Mouse (Mus musculus) liver (tissue): ENCODE measurements at regions not wholly inside any gene's neighbourhood (a gene's known extent, or its start where the extent isn't known, plus 50 kb on each side); places are given as distances from the start of the nearest gene placed in this dataset.

Experiments used
- DNase-seq: peaks from one replicate; pipeline ENCODE4 v3.0.0-alpha.2; 2020; ENCODE audit warnings: mixed read lengths

- DNase-seq, result no peak
Observed at GRCm38 (mm10) chr14:58487836-58488235, 417.5 kb downstream of the Fgf9 start.

GRCm38 (mm10) chr14:58480454-58480853 is 410.1 kb downstream of the Fgf9 start:
- DNase-seq, result no peak

- no peak for DNase-seq
Observed at GRCm38 (mm10) chr14:58470678-58471077, 400.3 kb downstream of the Fgf9 start.

- DNase-seq, result no peak
Observed at GRCm38 (mm10) chr14:58468451-58468850, 398.1 kb downstream of the Fgf9 start.

GRCm38 (mm10) chr14:58467856-58468255 is 397.5 kb downstream of the Fgf9 start:
- DNase-seq, result no peak

GRCm38 (mm10) chr14:58446776-58447354 is 376.5 kb downstream of the Fgf9 start:
- DNase-seq, result no peak

GRCm38 (mm10) chr14:58444496-58444895 is 374.1 kb downstream of the Fgf9 start:
- DNase-seq, result no peak

GRCm38 (mm10) chr14:58442501-58442900 is 372.2 kb downstream of the Fgf9 start:
- DNase-seq, result no peak

- DNase-seq, result no peak
Observed at GRCm38 (mm10) chr14:58439963-58440362, 369.6 kb downstream of the Fgf9 start.

GRCm38 (mm10) chr14:58436096-58436495 is 365.7 kb downstream of the Fgf9 start:
- no peak for DNase-seq

GRCm38 (mm10) chr14:58426472-58426871 is 356.1 kb downstream of the Fgf9 start:
- no peak for DNase-seq

GRCm38 (mm10) chr14:58421904-58422303 is 351.6 kb downstream of the Fgf9 start:
- no peak for DNase-seq

- no peak for DNase-seq
Observed at GRCm38 (mm10) chr14:58417545-58417944, 347.2 kb downstream of the Fgf9 start.

- no peak for DNase-seq
Observed at GRCm38 (mm10) chr14:58392055-58392726, 321.8 kb downstream of the Fgf9 start.

GRCm38 (mm10) chr14:58390741-58391140 is 320.4 kb downstream of the Fgf9 start:
- no peak for DNase-seq

- no peak for DNase-seq
Observed at GRCm38 (mm10) chr14:58387348-58388000, 317.1 kb downstream of the Fgf9 start.

- DNase-seq, result no peak
Observed at GRCm38 (mm10) chr14:58375056-58375455, 304.7 kb downstream of the Fgf9 start.

GRCm38 (mm10) chr14:58356824-58357223 is 286.5 kb downstream of the Fgf9 start:
- no peak for DNase-seq

- DNase-seq, result no peak
Observed at GRCm38 (mm10) chr14:58352986-58353385, 282.6 kb downstream of the Fgf9 start.

- no peak for DNase-seq
Observed at GRCm38 (mm10) chr14:58336148-58336547, 265.8 kb downstream of the Fgf9 start.

GRCm38 (mm10) chr14:58323164-58323563 is 252.8 kb downstream of the Fgf9 start:
- no peak for DNase-seq

GRCm38 (mm10) chr14:58322461-58322860 is 252.1 kb downstream of the Fgf9 start:
- no peak for DNase-seq

GRCm38 (mm10) chr14:58321875-58322274 is 251.5 kb downstream of the Fgf9 start:
- DNase-seq, result no peak

- DNase-seq, result no peak
Observed at GRCm38 (mm10) chr14:58321234-58321633, 250.9 kb downstream of the Fgf9 start.
